Mouse (Mus musculus): ENCODE results near the gene Zfp239.

The Zfp239 gene

GRCm38 (mm10) chr6:117916205-117916736 is 54.4 kb downstream of the Zfp239 start:
- POLR2A ChIA-PET, result interaction anchor here (0.6 to 25.6 kb wide), 35 partner anchors 9 to 1296 kb away, joined by 3 to 676 read pairs (median 8); partner anchors contain the start of genes Hnrnpf (in 3 of the 4), Fxyd4 (in 2 of the 4) and Bms1 (in 1 of the 4)
- CTCF ChIA-PET, result interaction anchor here in 2 of 4 experiments (0.6 to 1.2 kb wide), 2 partner anchors 53 to 71 kb away, joined by 3 read pairs; no protein-coding TSS in a partner anchor

GRCm38 (mm10) chr6:117916737-117917426 is 55.0 kb downstream of the Zfp239 start:
- CTCF ChIA-PET, result interaction anchor here in 1 of 4 experiments (1.2 kb wide), 1 partner anchor 54 kb away, joined by 3 read pairs; no protein-coding TSS in a partner anchor
- POLR2A ChIA-PET, result interaction anchor here (0.6 to 25.6 kb wide), 33 partner anchors 10 to 1674 kb away, joined by 3 to 676 read pairs (median 8); partner anchors contain the start of genes Hnrnpf (in 3 of the 4), Fxyd4 (in 2 of the 4) and Bms1 (in 1 of the 4)

GRCm38 (mm10) chr6:117917576-117917975 is 55.7 kb downstream of the Zfp239 start:
- CTCF ChIA-PET, result no interaction called here

GRCm38 (mm10) chr6:117918043-117918442 is 56.1 kb downstream of the Zfp239 start:
- CTCF ChIA-PET, result interaction anchor here in 1 of 4 experiments (1.1 kb wide), 1 partner anchor 15 kb away, joined by 3 read pairs; no protein-coding TSS in a partner anchor

More at GRCm38 (mm10) chr6:117917576-117917975, 55.7 kb downstream of the Zfp239 start:
- POLR2A ChIA-PET, result interaction anchor here (0.6 to 25.6 kb wide), 20 partner anchors 9 to 1675 kb away, joined by 3 to 676 read pairs (median 40); partner anchors contain the start of genes Hnrnpf (in 2 of the 4) and Fxyd4 (in 1 of the 4)

DNA sequence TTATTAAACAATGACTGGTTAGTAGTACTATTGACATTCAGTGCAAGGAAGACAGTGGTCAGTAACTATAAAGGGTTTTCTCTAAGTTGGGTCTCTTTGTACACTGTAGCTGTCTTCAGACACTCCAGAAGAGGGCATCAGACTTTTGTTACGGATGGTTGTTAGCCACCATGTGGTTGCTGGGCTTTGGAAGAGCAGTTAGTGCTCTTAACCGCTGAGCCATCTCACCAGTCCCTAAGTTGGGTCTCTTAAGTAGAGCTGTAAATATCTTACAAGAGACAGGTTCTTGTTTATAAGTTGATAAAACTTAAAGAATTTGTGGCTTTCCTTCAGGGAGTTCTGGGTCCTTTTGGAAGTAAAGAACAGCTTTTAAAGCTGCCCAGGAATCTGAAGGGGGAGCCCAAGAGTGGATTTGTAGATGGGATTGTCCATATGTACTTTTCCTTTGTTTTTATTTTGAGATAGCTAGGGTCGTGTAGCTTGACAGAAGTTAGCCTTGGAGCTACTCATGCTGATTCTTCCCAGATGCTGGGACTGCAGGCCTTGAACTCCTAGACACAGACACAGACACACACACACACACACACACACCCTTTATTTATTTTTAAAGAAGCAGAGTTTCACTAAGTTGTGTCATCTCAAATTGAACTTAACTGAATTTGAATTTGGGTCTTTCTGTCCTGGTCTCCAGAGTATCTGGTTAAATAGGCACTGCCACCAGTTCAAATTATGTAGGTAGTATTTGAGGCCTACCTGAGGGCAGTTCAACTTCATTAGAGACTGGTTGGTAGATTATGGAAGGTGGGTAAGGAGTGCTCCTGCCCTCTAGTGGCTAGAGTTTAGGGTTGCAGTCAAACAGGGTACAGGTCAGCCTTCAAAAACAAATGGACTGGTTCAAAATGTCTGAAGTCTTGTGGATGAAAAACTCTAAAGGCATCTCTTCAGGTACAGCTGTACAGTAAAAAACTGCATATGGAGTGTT is 59.0 kb downstream of the Zfp239 start:
- POLR2A ChIA-PET, result interaction anchor here (0.6 to 25.6 kb wide), 37 partner anchors 9 to 1186 kb away, joined by 3 to 676 read pairs (median 6); partner anchors contain the start of genes Fxyd4 (in 3 of the 4), Hnrnpf (in 2 of the 4), Bms1 (in 1 of the 4) and Zfp637 (in 1 of the 4)
- CTCF ChIA-PET, result interaction anchor here in 3 of 4 experiments (0.5 to 1.9 kb wide), 18 partner anchors 8 to 548 kb away, joined by 3 to 10 read pairs (median 4); partner anchors contain the start of genes Hnrnpf (in 1 of the 3) and Zfp637 (in 1 of the 3)

More at GRCm38 (mm10) chr6:117918043-117918442, 56.1 kb downstream of the Zfp239 start:
- POLR2A ChIA-PET, result interaction anchor here (1.2 to 25.6 kb wide), 18 partner anchors 9 to 74 kb away, joined by 3 to 676 read pairs (median 50); partner anchors contain the start of genes Hnrnpf (in 2 of the 4) and Fxyd4 (in 1 of the 4)

GRCm38 (mm10) chr6:117922041-117922440 is 60.1 kb downstream of the Zfp239 start:
- ChIA-PET CTCF (interaction anchor here in 3 of 4 experiments (0.6 to 1.9 kb wide), 8 partner anchors 10 to 628 kb away, joined by 3 to 8 read pairs (median 4); partner anchors contain the start of gene Hnrnpf (in 1 of the 3)), POLR2A (interaction anchor here (0.7 to 25.6 kb wide), 22 partner anchors 8 to 498 kb away, joined by 3 to 676 read pairs (median 6); partner anchors contain the start of genes Fxyd4 (in 2 of the 4), Hnrnpf (in 2 of the 4) and Bms1 (in 1 of the 4))
